Mouse (Mus musculus): ENCODE measurements around the gene Raet1e.
"Not testable (repeated sequence)": the region's sequence is repeated elsewhere in the genome, so short reads cannot be mapped to it uniquely, and the experiment has no call there.

Raet1e gene

DNA sequence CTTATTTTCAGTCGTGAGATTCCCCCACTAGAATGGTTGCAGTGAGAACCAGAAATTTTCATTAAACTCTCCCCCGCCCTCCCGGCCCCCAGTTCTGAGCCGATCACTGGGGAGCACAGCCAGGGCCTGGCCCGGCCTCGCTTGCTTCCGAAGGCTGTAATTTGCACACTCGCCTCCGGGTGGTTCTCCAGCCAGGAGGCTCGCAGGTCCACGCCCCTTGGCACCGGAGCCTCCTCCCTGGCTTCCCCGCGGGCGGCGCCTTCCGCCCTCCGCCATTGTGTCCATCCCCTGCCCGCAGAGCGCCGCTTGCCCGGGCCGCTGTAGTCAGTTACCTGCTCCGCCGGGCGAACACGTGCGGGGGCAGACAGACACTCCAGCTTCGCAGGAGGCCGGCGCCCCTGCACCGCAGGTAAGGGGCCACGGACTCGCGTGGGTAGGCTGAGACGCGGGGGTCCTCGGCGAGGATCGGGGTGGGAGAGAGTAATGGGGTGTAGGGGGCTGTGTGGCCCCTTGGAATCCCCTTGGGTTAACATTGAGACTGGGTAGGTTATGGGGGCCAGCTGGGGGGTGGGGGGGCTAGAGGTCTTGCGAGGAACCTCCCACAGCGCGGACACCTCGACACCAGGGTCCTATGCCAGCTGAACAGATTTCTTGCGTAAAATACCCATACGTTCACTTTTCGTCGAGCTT, at the start of gene Raet1e, which contains the start of gene H60b:
Gene Raet1e, plus strand, starts transcription at position 260 of the 690 bp plus-strand sequence.
Gene H60b, plus strand, starts transcription at position 277 of the 690 bp plus-strand sequence.
- not testable (repeated sequence) for DNase-seq (ENCODE audit: low read depth in 2 of 2, low spot score in 2 of 2)

DNA sequence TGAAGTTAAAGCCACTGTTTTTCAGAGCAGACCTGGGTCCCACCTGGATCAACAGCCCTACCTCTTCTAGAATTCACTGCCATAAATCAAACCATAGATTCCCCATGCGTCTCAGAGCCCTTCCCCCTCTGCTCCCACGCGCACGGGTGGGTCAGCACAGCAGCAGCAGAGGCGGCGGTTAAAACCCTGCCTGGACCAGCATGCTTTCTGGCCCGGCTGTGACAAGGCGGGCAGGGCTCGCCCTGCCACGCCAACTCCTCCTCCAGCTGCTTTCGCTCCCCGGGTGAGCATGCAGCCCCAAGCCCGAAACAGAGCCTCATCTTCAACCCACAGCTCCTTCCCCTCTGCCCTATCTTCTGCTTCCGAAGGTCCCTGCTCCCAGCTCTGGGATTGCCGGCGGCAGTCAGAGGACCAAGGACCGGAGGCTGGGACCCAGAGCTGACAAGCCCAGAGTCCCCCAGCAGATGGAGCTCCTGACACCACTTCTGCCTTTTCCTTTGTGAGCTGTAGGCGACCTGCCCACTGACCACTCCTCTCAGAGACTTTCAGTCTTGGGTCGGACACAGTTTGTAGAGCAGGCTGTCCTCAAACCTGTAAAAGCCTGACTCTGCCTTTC, 17.6 kb upstream of the Raet1e start:
- no peak for DNase-seq (ENCODE audit: low read depth in 2 of 2, low spot score in 2 of 2)

DNA sequence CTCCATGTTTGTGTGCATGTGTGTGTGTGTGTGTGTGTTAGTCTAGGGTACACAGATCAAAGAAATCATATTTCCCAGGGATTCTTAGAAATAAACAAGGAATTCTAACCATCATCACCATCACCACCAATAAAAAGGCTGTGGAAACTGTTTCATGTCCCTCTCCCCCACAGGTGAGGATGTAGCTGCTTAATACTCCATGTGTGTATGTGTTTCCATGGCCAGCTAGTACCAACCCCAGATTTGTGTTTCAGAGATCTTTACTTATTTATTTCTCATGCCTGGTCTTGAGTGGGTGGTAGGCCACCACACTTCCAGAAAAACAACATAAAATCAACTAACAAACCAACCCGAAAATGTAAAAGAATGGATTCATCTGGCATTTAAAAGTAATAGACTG, 16.2 kb upstream of the Raet1e start:
- DNase-seq (ENCODE audit: low read depth in 2 of 2, low spot score in 2 of 2): not testable (repeated sequence)

DNA sequence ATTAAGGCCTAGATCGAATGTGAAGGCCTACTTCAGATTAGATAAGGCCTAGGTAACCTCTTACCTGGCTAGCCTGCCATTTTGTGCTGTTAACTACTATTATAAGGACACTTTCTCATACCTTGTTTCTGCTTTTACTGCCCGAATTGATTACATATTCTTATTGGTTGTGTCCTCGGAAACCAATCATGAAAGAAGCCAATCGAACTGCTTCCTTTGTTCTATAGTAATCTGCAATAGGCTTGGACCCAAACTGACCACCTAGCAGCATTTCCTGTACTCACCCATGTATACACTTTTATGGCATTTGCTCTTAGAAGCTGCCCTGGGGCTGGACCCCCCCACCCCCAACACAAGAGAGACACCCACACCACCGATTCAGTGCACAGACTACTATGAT, 15.4 kb upstream of the Raet1e start:
- DNase-seq (ENCODE audit: low read depth in 2 of 2, low spot score in 2 of 2): no peak

DNA sequence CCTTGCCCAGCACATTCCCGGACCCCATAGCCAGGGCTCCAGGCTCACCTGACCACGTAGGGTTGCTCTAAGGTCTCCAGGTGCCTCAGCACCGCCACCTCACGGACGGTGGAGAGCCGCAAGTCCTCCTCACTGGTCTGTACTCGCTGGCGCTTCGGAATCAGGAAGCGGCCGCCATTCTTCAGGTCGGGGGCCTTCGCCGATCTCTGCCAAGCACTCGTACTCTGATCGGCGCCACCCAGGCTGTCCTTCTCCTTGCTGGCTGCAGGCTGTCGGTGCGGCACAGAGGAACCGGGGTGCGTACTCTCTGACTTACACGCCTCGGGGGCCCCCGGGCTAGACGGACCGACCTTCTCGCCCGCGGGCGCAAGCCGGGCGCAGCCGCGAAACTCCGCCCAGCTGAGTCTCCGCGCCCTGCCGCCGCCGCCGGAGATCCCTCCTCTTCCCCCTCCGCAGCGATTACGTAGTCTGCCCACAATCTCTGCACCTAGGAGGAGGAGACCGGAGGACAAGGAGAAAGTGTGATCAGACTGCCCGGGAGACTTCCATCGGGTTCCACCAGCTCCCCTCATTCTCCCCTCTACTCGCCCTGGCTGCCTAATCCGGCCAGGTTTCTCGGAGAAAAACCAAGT, 9.8 kb upstream of the Raet1e start:
- DNase-seq (ENCODE audit: low read depth in 2 of 2, low spot score in 2 of 2): peak; percentile 64 to 79

DNA sequence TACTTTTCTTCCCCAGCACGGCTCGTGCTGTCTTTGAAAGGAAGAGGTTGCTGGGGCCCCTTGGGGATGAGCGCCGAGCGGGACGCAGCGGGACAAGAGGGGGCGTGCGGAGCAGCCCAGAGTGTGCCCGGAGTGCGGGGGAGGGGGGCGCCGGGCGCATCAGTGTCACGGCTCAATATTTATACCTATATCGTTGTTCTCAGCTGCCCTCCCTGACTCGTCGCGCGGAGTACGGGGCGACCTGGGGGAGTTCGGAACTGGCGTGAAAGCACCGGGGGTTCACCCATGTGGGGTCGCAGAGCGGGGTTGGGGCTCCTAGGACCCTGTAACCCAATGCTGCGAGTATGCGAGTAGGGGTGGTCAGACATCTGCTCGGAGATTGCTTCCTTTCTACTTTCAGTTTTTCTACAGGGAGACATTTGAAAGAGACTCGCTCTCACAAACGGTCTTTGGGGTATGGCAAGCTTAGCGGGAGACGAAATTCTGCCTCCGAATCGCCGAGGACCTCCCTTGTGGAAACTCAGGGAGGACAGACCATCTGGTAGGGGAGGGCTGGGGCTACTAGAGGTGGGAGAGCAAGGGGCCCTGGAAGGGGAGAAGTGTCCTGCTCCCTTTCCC, 9.2 kb upstream of the Raet1e start, which contains the start of gene E030030I06Rik:
Gene E030030I06Rik, minus strand, starts transcription at position 198 of the 618 bp plus-strand sequence.
- DNase-seq (ENCODE audit: low read depth in 2 of 2, low spot score in 2 of 2): peak in 1 of 2 experiments; percentile 46

DNA sequence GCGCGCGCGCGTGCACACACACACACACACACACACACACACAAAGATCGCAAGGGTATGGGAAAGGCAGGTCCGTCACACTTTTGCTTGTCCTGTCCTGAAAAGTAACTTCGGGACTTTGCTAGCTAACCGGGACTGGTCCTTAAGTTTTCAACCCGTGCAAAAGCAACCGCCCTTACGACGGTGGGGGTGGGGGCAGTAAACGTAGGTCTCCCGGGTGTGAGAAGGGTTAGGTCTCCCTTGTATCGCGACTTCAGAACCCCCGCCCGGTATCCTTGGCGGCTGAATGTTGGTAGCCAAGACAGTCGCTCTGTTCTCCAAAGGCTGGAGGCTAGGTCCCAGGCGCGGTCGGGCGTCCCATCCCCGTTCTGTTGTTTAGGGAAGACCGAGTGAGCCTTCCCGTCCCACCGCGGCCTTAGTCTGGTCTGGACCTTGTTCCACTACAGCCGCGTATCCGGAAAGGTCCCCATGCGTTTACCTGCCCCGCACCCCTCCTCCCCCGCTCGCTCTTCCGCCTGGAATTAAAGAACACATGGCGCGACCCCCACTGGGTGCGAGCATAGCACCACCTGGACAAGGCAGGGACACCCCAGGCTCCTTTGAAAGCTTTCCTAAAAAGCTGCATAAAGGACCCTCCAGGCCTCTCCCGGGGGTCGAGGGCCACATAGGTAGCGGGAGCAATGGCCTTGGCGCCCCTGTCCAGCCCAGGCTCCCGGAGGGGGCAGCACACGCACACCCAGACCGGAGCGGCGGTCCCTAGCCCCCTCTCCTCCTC, 8.5 kb upstream of the Raet1e start:
- no peak for DNase-seq (ENCODE audit: low read depth in 2 of 2, low spot score in 2 of 2)

DNA sequence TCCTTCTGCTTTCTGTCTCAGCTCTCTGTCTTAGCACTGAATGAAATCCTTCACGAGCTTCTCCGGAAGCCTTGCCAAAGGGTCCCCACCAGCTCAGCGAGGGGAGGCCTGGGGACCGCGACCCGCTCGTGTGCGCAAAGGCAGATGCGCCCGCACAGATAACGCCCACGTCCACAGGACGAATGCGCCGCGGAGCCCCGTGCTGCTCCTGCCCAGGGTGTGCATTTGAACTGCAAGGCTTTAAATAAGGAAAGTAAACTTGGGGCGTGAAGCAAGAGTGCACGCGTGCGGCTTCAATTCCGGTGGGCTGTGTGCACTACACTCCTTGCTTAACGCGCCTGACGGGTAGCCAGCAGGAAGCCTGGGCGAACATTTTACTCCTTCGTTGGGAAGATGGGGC, 7.8 kb upstream of the Raet1e start:
- no peak for DNase-seq (ENCODE audit: low read depth in 2 of 2, low spot score in 2 of 2)

DNA sequence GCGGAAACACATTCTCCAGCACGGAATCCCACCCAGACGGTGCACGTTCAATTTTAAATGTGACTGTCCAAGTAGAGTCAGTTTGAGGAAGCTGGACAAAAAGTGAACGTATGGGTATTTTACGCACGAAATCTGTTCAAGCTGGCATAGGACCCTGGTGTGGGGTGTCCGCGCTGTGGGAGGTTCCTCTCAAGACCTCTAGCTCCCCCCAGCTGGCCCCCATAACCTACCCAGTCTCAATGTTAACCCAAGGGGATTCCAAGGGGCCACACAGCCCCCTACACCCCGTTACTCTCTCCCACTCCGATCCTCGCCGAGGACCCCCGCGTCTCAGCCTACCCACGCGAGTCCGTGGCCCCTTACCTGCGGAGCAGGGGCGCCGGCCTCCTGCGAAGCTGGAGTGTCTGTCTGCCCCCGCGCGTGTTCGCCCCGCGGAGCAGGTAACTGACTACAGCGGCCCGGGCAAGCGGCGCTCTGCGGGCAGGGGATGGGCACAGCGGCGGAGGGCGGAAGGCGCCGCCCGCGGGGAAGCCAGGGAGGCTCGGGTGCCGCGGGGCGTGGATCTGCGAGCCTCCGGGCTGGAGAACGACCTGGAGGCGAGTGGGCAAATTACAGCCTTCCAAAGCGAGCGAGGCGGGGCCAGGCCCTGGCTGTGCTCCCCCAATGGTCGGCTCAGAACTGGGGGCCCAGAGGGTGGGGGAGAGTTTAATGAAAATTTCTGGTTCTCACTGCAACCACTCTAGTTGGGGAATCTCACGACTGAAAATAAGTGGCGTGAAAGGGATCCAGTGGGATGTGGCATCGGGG, 7.1 kb upstream of the Raet1e start:
- not testable (repeated sequence) for DNase-seq (ENCODE audit: low read depth in 2 of 2, low spot score in 2 of 2)

DNA sequence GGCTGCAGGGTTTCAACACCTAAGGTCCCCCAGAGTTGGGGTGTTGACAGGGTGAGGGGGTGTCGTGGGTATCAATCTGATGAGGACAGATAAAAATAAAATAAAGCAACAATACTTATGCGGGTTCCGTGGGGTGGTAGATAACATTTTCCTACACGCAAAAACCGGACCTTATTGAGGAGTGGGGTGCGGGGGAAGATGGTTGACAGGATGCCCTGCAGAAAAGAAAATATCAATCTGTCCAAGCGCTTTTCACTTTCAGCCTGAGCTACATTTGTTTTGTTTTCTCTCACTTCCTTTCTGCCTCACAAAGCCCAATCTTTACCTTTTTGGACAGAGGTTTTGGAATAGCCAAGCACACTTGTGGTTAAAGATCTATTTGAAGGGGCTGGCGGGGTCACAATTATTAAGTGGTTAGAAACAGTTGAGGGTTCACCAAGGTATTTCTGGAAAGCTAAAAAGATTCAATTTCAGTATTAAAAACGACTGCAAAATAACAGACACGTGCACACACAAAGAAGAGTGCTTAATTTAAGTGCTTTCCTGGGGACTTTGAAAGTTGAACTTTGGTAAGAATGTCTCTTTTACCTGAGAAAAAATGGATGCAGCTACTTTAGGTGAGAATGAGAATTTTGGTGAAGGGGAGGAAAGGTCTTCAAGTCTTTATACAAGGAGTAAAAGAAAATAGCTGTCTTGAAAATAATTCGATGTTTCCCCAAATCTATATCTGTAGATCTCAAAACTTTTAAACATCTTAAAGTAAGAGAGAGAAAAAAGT, 6.3 kb upstream of the Raet1e start:
- DNase-seq (ENCODE audit: low read depth in 2 of 2, low spot score in 2 of 2): not testable (repeated sequence)

DNA sequence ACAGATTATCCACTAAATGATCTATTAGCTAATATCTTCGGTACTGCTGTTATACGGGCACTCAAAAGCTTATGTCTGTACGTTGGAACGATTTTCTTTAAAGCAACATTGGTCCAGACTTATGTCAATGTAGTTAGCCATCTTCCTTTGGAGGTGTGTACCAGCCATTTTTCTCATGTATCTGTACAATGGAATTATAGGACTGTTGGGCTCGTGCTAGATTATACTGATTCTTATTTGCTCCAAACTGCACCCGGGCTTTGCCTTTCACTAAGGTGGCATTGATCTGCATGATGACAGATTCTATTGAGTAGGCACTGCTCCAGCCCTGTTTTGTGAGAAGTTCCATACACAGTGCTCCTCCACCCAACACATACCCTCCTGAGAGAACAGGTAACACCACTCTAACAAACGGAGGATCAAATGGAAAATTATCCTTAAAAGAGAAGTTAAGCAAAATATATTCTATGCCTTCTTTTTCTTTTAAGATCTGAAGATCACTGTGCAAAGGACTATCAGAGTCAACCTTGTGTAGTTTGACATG, 5.2 kb upstream of the Raet1e start:
- not testable (repeated sequence) for DNase-seq (ENCODE audit: low read depth in 2 of 2, low spot score in 2 of 2)

DNA sequence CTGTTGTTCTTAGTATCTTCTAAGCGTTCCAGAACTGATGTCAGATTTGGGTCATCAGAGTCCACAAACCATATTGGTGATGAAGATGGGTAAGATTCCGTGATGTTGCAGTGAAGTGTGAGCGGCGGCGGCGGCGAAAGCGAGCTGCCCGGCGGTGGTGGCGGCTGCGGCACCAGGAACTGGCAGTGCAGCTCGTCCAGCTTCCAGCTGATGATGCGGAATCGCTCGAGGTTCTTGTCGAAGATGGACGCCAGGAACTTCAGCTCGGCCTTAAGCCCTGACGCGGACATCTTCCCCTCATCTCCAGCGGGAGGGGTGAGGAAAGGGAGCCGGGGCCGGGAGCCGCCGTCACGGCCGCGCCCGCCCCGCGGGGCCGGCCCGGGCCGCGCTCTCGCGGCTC, 4.2 kb upstream of the Raet1e start:
- DNase-seq (ENCODE audit: low read depth in 2 of 2, low spot score in 2 of 2): not testable (repeated sequence)

DNA sequence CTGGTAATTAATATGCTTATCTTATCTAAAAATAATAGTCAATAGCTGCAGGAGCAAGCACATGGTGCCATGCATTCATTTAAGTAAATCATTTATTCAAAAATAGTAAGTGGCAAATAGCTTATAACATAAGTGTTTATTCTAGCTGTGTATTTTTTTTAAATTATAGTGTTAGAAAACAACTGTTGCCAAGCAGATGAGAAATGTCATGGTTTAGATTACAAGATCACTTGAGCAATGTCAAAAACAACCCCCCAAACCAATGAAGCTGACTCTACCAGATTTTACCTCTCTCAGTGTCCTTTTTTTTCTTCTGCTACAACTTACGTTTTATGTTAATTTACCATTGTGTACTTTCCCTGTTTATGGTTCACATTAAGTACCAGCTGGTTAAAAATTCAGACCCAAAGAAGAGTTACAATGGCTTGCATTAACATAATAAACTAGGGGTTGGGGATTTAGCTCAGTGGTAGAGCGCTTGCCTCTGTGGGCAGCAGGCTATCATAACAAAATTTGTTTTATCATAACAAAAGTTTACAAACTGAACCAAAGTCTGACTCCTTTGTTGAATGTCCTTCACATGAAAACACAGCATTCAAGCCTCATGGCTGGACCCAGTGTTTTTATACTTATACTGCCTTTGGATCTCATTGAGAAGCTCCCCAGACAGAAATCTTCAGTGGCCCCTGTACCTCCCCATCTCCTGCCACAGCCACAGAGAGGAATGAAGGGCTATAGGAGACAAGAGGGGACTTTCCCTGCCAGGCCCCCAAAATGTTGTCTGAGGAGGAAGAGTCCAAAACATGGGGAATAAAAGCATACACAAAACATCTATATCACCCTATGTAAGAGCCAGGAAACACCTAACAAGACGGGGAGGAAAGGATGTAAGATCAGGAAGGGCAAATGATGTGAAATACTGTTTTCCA, 3.2 kb upstream of the Raet1e start:
- DNase-seq (ENCODE audit: low read depth in 2 of 2, low spot score in 2 of 2): no peak

DNA sequence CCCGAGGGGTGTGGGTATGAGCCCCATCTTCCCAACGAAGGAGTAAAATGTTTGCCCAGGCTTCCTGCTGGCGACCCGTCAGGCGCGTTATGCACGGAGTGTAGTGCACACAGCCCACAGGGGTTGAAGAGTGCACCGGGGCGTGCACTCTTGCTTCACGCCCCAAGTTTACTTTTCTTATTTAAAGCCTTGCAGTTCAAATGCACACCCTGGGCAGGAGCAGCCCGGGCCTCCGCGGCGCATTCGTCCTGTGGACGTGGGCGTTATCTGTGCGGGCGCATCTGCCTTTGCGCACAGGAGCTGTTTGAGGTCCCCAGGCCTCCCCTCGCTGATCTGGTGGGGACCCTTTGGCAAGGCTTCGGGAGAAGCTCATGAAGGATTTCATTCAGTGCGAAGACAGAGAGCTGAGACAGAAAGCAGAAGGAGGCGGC, 777 bp downstream of the Raet1e start:
- no peak for DNase-seq (ENCODE audit: low read depth in 2 of 2, low spot score in 2 of 2)

DNA sequence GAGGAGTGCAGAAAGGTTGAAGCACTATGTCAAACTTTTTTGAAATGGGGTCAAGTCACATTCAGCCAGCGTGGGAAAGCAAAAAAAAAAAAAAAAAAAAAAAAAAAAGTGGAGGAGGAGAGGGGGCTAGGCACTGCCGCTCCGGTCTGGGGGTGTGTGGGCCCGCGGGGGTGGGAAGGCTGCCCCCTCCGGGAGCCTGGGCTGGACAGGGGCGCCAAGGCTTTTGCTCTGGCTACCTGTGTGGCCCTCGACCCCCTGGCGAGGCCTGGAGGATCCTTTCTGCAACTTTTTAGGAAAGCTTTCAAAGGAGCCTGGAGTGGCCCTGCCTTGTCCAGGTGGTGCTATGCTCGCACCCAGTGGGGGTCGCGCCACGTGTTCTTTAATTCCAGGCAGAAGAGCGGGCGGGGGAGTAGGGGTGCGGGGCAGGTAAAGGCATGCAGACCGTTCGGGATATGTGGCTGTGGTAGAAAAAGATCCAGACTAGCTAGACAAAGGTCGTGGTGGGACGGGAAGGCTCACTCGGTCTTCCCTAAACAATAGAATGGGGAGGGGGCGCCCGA, 1.3 kb downstream of the Raet1e start:
- DNase-seq (ENCODE audit: low read depth in 2 of 2, low spot score in 2 of 2): no peak

DNA sequence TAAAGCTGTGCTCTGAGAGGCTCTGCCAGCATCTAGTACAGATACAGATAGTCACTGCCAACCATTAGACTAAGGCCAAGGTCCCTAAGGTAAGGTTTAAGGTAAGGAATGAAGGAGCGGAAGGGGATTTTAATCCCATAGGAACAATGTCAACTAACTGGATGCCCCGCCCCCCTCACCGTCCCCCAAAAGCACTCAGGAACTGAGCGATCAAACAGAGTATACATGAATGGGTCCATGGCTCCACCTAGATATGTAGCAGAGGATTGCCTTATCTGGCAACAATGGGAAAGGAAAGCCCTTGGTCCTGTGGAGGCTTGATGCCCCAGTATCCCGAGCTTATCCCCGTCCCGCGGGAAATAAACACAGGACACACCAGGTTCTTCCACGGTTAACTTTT, 4.9 kb downstream of the Raet1e start:
- not testable (repeated sequence) for DNase-seq (ENCODE audit: low read depth in 2 of 2, low spot score in 2 of 2)

DNA sequence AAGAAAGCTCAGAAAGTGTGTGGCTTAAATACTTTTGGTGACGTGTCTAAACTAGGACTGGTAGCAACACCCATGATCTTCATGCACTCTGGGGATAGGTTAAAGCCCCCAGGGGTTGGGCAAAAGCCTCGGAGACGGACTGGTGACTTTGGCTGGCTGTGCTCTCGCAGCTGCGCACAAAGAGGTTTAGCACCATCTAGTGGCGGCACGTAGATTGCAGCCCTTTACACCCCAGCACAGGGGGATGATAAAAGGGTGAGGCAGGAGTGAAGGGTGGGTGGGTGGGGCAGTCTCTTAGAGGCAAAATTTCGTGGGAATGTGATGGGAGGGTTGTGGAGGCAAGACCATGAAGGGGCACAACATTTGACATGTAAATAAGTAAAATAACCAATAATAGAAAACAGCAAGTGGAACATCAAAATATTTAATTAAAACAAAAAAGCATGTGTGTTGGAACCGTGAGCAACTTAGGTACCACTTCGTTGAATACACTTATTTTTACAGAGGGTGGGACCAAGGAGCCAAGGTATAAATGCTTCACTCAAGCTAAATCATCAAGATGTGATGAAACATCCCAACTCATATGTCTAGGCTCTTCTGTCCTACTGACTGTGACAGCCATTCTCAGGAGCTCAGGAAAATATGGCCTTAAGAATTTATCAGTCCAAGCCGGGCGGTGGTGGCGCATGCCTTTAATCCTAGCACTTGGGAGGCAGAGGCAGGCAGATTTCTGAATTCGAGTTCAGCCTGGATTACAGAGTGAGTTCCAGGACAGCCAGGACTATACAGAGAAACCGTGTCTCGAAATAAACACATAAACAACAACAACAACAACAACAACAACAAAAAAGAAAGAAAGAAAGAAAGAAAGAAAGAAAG, 5.6 kb downstream of the Raet1e start:
- DNase-seq (ENCODE audit: low read depth in 2 of 2, low spot score in 2 of 2): peak; percentile 76 to 77
